Mouse (Mus musculus): ENCODE measurements around the gene Klc2.

Klc2 gene

DNA sequence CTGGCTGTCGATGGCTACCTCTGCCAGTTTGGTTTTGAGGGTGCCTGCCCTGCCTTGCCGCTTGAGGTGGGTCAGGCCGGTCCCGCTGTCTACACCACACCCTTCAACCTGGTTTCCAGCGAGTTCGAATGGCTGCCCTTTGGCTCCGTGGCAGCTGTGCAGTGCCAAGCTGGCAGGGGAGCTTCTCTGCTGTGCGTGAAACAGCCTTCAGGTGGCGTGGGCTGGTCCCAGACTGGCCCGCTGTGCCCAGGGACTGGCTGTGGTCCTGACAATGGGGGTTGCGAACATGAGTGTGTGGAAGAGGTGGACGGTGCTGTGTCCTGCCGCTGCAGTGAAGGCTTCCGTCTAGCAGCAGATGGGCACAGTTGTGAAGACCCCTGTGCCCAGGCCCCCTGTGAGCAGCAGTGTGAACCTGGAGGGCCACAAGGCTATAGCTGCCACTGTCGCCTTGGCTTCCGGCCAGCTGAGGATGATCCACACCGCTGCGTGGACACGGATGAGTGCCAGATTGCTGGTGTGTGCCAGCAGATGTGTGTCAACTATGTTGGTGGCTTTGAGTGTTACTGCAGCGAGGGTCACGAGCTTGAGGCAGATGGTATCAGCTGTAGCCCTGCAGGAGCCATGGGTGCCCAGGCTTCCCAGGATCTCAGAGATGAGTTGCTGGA is 49.7 kb downstream of the Klc2 start:
- H3K9me3 ChIP-seq (ENCODE audit: low read length) = no peaks in the 10 kb centered on the region
- H3K4me1 ChIP-seq (replicated peaks; ENCODE audit: low read depth, low read length) = peaks cover 75% of the 10 kb centered on the region
- TF ChIP-seq NANOG (IDR thresholded peaks at IDR 0.05; ENCODE audit: borderline replicate concordance, low read length) (no peak), CTCF (conservative IDR thresholded peaks at IDR 0.05; ENCODE audit: low read length) (no peak), POU5F1 (IDR thresholded peaks at IDR 0.05; ENCODE audit: borderline replicate concordance, low read length) (no peak)
- H3K36me3 ChIP-seq (ENCODE audit: insufficient read depth, low read length) = no peaks in the 10 kb centered on the region
- H3K4me3 ChIP-seq (replicated peaks; ENCODE audit: low read length) = peak overlapping the region; percentile 79
- peaks cover 51% of the 10 kb centered on the region for H3K27me3 ChIP-seq (ENCODE audit: insufficient read depth, low read length)

DNA sequence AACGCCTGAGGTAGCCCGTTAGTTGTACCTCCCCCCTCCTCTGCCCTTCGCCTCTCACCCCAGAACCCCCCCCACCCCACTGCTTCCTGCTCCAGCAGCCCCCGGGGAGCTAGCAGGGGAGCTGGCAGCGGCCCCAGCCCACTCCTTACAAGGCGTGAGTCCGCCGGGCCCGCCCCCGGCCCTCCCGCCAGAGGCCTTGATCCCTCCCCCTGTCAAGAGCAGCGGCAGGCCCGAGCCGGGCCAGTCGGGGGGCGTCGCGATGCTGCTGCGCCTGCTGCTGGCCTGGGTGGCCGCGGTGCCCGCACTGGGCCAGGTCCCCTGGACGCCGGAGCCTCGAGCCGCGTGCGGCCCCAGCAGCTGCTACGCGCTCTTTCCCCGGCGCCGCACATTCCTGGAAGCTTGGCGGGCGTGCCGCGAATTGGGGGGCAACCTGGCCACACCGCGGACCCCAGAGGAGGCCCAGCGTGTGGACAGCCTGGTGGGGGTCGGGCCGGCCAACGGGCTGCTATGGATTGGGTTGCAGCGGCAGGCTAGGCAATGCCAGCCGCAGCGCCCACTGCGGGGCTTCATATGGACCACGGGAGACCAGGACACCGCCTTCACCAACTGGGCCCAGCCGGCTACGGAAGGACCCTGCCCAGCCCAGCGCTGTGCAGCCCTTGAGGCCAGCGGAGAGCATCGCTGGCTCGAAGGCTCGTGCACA is 50.3 kb downstream of the Klc2 start, which contains the start of gene Cd248:
Gene Cd248 (plus strand): TSS at position 212 of the 703 bp plus-strand sequence.
- Histone ChIP-seq H3K36me3 (ENCODE audit: insufficient read depth, low read length) (no peaks in the 10 kb centered on the region), H3K4me1 (replicated peaks; ENCODE audit: low read depth, low read length) (peaks cover 73% of the 10 kb centered on the region), H3K9me3 (ENCODE audit: low read length) (no peaks in the 10 kb centered on the region), H3K27me3 (ENCODE audit: insufficient read depth, low read length) (peaks cover 51% of the 10 kb centered on the region), H3K4me3 (replicated peaks; ENCODE audit: low read length) (peak within 1 kb of the TSS; percentile 79)
- TF ChIP-seq POU5F1 (IDR thresholded peaks at IDR 0.05; ENCODE audit: borderline replicate concordance, low read length) = no peak
- TF ChIP-seq NANOG (IDR thresholded peaks at IDR 0.05; ENCODE audit: borderline replicate concordance, low read length) = no peak
- no peak for TF ChIP-seq CTCF (conservative IDR thresholded peaks at IDR 0.05; ENCODE audit: low read length)

DNA sequence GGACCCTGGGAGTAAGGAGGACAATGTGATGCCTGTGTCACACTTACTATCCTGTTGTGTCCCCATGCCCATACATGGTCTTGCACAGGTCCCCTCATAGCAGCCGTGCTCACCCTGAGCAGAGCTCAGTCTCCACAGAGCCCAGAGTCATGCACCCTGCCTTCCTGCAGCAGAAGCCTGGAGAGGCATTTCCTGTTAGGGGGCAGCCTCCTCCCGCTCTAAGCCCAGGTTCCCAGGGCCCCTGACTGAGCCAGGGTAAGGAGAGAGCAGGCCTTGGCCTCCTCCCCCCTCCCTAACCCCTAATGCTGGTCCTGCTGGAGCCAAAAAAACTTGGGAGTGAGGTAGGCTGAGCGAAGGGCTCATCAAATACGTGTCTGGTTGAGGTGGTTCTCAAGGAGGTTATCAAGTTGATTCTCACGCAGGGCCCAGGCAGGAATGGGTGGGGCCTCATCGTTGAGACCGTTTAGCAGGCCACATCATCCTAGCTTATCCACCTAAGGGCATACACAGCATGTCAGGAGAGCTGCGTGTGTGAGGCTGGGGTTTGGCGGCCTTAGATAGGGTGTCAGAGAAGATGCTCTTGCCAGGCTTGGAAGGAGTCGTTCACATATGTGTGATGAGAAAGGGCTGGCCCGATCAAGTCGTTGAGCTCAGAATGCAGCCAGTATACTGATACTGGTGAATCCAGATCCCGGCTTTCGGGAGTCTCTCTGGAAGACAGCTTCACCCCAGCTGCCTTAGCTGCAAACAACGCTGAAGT is 51.1 kb downstream of the Klc2 start:
- H3K9me3 ChIP-seq (ENCODE audit: low read length) = no peaks in the 10 kb centered on the region
- peak overlapping the region; percentile 79 for H3K4me3 ChIP-seq (replicated peaks; ENCODE audit: low read length)
- peaks cover 73% of the 10 kb centered on the region for H3K4me1 ChIP-seq (replicated peaks; ENCODE audit: low read depth, low read length)
- peaks cover 51% of the 10 kb centered on the region for H3K27me3 ChIP-seq (ENCODE audit: insufficient read depth, low read length)
- no peaks in the 10 kb centered on the region for H3K36me3 ChIP-seq (ENCODE audit: insufficient read depth, low read length)
- TF ChIP-seq NANOG (IDR thresholded peaks at IDR 0.05; ENCODE audit: borderline replicate concordance, low read length) (no peak), CTCF (conservative IDR thresholded peaks at IDR 0.05; ENCODE audit: low read length) (no peak), POU5F1 (IDR thresholded peaks at IDR 0.05; ENCODE audit: borderline replicate concordance, low read length) (no peak)

DNA sequence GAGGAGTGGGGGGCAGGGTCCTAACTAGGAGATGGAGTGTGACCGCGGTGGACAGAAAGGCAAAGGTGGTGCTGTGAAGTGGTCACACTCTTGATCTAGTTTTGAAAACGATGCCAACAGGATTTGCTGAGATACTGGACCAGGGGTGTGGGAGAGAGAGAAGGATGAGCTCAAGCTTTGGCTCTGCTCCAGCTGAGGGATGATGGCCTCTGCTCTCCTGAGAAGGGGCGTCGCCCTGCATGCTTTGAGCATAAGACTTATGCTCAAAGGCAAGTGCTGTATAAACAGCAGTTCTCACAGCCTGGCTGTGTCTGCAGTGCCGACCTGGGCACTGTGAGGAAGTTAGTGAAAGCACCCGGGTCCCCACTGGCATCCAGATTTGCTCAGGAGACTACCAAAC is 53.3 kb downstream of the Klc2 start:
- H3K27me3 ChIP-seq (ENCODE audit: insufficient read depth, low read length) = peaks cover 40% of the 10 kb centered on the region
- peaks cover 76% of the 10 kb centered on the region for H3K4me1 ChIP-seq (replicated peaks; ENCODE audit: low read depth, low read length)
- no peak overlapping the region for H3K4me3 ChIP-seq (replicated peaks; ENCODE audit: low read length)
- H3K9me3 ChIP-seq (ENCODE audit: low read length) = no peaks in the 10 kb centered on the region
- TF ChIP-seq POU5F1 (IDR thresholded peaks at IDR 0.05; ENCODE audit: borderline replicate concordance, low read length) = no peak
- TF ChIP-seq NANOG (IDR thresholded peaks at IDR 0.05; ENCODE audit: borderline replicate concordance, low read length) = no peak
- H3K36me3 ChIP-seq (ENCODE audit: insufficient read depth, low read length) = no peaks in the 10 kb centered on the region

DNA sequence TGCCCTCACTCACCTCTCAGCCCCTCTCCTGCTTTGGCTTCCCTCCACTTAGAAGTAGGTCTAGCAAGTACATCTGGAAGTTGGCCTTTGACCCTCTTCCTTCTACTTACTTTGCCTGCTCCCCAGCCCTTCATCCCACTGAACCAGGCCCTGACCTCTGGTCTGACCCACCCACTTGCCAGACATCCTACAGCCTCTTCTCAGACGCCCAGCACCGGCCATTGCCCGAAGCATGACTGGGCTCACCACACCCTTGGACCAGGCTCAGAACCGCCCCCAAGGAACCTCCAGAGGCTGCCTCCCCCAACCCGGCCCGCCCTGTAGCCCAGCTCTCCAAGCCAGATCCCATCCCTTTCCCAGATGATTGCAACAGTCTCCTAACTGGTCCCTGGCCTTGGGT is 55.9 kb downstream of the Klc2 start:
- H3K4me3 ChIP-seq (replicated peaks; ENCODE audit: low read length) = peak overlapping the region; percentile 41; the same call in 1 of the 2 replicates
- peaks cover 81% of the 10 kb centered on the region for H3K4me1 ChIP-seq (replicated peaks; ENCODE audit: low read depth, low read length)
- no peaks in the 10 kb centered on the region for H3K9me3 ChIP-seq (ENCODE audit: low read length)
- TF ChIP-seq CTCF (conservative IDR thresholded peaks at IDR 0.05; ENCODE audit: low read length) (no peak), NANOG (IDR thresholded peaks at IDR 0.05; ENCODE audit: borderline replicate concordance, low read length) (no peak), POU5F1 (IDR thresholded peaks at IDR 0.05; ENCODE audit: borderline replicate concordance, low read length) (no peak)
- H3K27me3 ChIP-seq (ENCODE audit: insufficient read depth, low read length) = peaks cover 16% of the 10 kb centered on the region
- H3K36me3 ChIP-seq (ENCODE audit: insufficient read depth, low read length) = no peaks in the 10 kb centered on the region

DNA sequence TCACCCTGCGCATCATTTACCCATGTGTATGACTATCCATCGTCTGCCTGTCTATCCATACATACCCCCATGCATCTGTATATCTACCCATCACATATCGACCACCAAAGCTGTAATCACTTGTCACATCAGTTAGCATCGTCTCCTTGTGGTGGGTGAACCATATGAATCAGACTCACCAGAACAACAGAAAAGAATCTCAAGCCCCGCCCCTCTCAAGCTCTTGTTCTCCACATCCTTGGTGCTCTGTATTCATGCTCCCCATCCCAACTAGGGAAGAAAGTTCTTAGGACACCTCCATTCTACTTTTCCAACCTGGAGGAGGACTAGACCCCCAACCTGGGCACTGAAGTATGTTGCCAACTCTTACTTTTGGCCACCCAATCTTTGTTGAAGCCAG is 56.3 kb downstream of the Klc2 start:
- Histone ChIP-seq H3K4me3 (replicated peaks; ENCODE audit: low read length) (peak overlapping the region; percentile 41; the same call in 1 of the 2 replicates), H3K9me3 (ENCODE audit: low read length) (no peaks in the 10 kb centered on the region), H3K36me3 (ENCODE audit: insufficient read depth, low read length) (no peaks in the 10 kb centered on the region), H3K4me1 (replicated peaks; ENCODE audit: low read depth, low read length) (peaks cover 81% of the 10 kb centered on the region), H3K27me3 (ENCODE audit: insufficient read depth, low read length) (peaks cover 12% of the 10 kb centered on the region)
- TF ChIP-seq CTCF (conservative IDR thresholded peaks at IDR 0.05; ENCODE audit: low read length) = no peak
- TF ChIP-seq POU5F1 (IDR thresholded peaks at IDR 0.05; ENCODE audit: borderline replicate concordance, low read length) = no peak
- no peak for TF ChIP-seq NANOG (IDR thresholded peaks at IDR 0.05; ENCODE audit: borderline replicate concordance, low read length)

DNA sequence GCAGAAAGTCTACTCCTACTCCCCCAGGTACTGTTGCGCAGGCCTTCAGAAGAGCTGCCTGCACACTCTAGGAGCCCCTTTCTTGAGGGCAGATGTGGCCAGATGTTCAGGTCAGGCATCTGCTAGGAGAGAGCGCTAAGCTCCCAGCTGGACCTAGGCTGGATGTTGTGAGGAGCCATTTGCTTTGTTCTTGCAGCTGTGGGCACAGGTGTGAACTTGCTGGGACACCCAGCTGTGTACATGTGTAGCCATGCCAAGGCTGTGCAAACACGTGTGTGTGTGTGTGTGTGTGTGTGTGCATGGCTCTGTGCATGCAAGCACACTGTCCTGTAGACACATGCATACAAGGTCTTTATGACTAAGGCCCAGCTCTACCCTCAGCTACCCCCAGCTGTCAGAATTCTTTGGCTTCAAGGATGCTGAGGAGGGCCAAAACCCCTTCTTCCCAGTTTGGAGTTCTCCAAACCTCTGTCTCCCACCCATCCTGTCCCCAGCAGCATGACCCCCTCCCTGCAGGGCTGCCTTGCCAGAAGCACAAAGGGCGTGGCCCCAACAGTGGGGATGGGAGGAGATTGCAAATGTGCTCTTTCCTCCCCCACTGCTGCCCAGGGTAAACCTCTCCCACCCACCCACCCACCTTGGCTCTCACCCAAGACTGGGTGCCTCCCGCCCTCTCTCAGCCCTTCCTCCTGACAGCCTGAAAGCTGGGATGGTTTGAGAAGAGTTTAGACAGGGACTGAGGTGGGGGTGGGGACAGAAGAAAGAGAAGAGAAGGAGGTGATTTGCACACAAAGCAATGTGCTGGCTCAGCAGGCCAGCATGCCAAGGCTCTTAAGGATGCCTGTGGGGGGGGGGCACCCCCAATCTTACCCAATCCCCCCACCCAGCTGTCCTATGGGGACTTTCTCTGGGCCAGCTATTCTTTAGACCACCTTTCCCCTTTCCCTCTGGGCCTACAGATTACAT is 57.7 kb downstream of the Klc2 start:
- Histone ChIP-seq H3K36me3 (ENCODE audit: insufficient read depth, low read length) (peaks cover 1% of the 10 kb centered on the region; the same call in 1 of the 2 replicates), H3K4me1 (replicated peaks; ENCODE audit: low read depth, low read length) (peaks cover 91% of the 10 kb centered on the region), H3K27me3 (ENCODE audit: insufficient read depth, low read length) (0 out of 2 replicates have a peak, but pooled peaks cover 6% of the 10 kb centered on the region), H3K9me3 (ENCODE audit: low read length) (no peaks in the 10 kb centered on the region), H3K4me3 (replicated peaks; ENCODE audit: low read length) (peak overlapping the region; percentile 17; the same call in 1 of the 2 replicates)
- TF ChIP-seq CTCF (conservative IDR thresholded peaks at IDR 0.05; ENCODE audit: low read length) (no peak), POU5F1 (IDR thresholded peaks at IDR 0.05; ENCODE audit: borderline replicate concordance, low read length) (no peak), NANOG (IDR thresholded peaks at IDR 0.05; ENCODE audit: borderline replicate concordance, low read length) (no peak)
